Mouse (Mus musculus): ENCODE data around the gene Serpina6. TPM values are rescaled to one million over a fixed set of nuclear protein-coding genes. Genes with fewer than 3 reads are reported as not detected.

Gene Serpina6
- total RNA-seq, 1 experiment from 2014 or later, result not detected

DNA sequence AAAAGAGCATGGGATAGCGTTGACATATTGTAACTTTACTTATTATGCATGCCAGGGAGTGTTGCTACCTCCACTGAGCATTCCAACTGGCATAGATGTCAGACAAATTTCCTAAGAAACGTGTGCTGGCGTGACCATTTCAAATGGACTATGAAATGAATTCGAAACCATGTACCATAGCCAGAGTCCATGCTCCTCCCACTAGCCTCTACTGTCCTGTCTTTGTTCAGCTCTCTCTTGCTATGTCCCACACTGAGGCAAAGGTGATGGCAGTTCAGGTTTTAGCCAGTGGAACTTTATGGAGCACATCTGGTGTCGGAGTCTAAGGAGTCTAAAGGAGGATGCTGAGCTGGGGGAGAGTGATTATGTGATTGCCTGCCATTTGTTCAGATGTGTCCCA lies 3.1 kb upstream of the Serpina6 start:
- ATAC-seq (replicated peaks; ENCODE audit: insufficient number of reproducible peaks, low FRiP score, low TSS enrichment, poor library complexity, severe bottlenecking), result no peak

DNA sequence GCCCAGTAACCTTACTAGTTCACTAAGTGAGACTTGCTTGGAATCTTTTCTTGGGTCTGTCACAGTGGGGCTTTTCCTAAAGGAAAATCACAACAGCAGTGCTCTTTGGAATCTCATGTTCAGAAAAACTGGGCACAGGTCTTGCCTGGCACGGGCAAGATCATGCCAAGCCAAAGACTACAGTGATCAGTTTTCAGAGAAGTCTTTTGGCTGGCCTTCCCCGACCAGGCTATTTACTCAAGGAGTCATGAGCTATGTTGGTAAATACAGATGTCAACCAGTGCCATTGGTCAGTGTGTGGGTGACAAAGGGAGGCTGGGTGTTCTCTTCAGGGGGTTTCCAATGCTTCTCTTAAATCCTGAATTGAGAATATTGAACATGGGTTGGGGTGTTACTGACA lies 2.2 kb upstream of the Serpina6 start:
- ATAC-seq (replicated peaks; ENCODE audit: insufficient number of reproducible peaks, low FRiP score, low TSS enrichment, poor library complexity, severe bottlenecking), result no peak

DNA sequence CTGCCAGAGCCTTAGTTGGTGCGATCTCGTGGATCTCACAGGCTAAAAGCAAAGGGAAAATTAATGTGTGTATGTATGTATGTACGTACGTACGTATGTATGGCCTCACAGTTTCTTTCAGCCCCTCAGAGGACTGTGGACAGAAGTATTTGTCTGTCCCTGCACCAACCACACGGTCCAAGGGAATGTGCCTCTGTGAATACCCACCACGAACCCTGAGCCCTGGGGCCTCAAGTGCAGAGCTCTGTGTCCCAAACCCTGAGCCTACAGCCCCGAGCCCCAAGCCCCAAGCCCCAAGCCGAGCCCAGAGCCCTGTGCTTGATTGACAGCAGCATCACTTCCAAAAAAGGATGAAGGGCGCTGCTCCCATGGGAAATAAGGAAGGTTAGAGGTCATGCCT lies 979 bp upstream of the Serpina6 start:
- ATAC-seq (replicated peaks; ENCODE audit: insufficient number of reproducible peaks, low FRiP score, low TSS enrichment, poor library complexity, severe bottlenecking), result no peak

DNA sequence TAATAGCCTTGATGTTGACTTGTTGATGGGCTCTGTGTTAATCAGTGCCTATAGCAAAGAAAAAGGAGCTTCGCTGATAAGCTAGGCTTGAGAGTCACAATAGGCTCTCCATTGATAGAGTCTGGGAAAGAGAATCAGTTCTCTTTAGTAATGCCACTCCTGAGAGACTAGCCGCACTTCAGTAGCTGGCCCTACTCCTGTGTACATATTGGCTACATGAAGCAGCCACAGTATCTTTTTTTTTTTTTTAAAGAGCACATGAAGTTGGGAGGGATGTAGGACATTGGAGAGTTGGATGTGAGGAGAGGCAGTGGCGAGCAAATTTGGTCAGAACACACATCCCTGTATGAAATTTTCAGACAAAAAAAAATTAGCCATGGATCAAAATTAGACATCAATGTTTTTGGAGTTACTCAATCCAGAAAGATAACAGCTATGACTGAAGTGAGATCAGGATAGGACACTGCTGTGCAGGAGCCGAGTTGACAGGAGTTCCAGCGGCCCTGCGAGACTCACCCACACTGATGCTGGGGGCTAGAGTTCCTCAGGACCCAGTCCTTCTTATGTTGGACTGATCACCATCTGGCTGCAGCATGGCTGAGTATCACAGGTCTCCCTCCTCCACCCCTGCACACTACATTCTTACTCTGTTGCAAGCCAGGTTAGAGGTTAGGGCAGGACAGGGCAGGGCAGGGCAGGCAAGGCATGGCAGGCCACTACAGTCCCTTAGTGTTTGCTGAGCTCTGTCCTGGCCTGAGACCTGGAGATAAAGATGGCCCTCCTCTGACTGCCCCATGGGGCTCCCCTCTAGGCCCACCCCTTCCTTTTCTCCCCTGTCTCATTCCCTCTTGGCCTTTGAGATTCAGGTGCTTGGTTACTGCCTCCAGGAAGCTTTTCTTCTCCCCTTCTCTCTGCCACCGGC lies 1.6 kb downstream of the Serpina6 start:
- ATAC-seq (replicated peaks; ENCODE audit: insufficient number of reproducible peaks, low FRiP score, low TSS enrichment, poor library complexity, severe bottlenecking), result no peak

DNA sequence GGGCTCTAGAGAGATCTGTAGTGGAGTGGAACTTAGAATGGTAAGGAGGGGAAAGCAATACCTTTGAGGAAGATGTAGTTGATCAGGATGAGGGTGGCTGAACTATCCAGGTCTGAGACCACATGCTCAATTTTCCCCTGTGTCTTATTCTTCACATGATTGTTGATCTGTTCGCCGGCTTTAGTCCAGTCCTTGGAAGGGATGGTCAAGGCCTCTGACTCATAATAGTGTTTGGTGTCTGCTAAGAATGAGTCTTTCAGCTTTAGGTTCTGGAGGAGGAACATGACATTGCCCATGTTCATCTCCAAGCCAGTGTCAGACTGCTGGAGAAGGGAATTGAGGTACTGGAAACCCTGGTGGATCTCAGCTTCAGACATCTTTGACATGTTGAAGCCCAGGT lies 3.2 kb downstream of the Serpina6 start:
- no peak for ATAC-seq (replicated peaks; ENCODE audit: insufficient number of reproducible peaks, low FRiP score, low TSS enrichment, poor library complexity, severe bottlenecking)

DNA sequence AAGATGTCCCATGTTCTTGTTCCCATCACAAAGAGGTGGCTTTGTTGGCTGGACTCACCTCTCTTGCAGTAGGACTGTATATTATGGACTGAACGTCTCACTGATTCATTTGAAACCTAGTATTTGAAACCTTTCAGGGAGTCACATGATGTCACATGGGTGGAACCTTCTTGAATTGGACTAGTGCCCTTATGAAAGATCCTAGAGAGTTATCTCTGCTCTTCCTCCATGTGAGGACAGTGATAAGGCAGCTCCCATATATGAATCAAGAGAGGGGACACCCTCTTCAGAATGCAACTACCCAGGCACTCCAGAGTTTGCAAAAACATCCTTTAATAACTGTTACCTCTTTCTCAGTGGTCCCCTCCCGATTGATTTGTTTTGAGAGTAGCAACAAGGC lies 10.7 kb downstream of the Serpina6 start:
- ATAC-seq (replicated peaks; ENCODE audit: insufficient number of reproducible peaks, low FRiP score, low TSS enrichment, poor library complexity, severe bottlenecking), result no peak

DNA sequence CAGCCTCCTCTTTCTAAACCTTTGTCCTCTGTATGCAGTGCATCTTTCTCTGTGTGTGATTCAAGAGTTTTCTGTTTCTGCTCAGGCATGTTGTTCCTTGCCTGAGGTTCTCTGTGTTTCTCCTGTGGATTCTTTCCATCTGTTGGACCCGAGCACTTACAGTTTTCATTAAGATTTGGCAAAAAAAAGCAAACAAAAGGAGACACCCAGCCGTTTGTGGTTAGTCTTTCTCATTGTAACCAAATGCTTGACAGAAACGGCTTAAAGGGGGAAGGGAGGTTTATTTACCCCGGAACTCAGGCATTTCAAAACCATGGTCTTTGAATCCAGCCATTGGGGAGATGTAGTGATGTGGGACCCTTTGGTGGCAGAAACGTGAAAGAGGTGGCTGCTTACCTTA lies 12.4 kb downstream of the Serpina6 start:
- no peak for ATAC-seq (replicated peaks; ENCODE audit: insufficient number of reproducible peaks, low FRiP score, low TSS enrichment, poor library complexity, severe bottlenecking)

DNA sequence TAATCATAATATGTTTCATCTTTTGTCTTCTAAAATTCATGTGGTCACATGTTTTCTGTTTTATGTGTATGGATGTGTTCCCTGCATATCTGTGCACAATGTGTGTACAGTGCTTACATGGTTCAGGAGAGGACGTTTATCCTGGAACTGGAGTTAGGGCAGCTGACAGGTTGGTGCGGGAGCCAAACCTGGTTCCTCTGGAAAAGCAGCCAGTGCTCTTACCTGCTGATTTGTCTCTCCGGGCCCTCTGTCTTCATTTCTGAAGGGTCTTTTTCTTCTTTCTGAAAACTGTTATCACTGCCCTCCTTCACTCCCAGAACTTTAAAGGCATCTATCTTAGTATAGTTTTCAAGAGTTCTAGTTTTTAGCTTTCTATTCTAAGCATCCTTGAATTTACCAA lies 13.2 kb downstream of the Serpina6 start:
- no peak for ATAC-seq (replicated peaks; ENCODE audit: insufficient number of reproducible peaks, low FRiP score, low TSS enrichment, poor library complexity, severe bottlenecking)

DNA sequence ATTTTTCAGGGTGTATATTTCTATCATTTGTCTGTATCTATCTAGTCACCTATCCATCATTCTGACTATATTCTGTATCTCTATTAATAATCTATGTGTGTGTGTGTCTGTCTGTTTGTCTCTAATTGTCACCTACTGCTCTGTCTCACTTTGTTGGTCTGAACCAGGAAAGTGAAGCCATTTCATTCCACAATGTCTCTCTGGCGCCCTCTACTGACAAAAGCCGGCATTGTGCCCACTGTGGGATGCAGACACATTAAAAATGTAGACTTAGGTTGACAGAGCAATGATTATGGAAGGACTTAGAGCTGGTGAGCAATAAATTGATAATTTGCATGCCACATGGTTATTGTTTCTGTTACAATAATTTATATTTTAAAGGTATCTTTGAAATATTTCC lies 13.7 kb downstream of the Serpina6 start:
- ATAC-seq (replicated peaks; ENCODE audit: insufficient number of reproducible peaks, low FRiP score, low TSS enrichment, poor library complexity, severe bottlenecking), result no peak

DNA sequence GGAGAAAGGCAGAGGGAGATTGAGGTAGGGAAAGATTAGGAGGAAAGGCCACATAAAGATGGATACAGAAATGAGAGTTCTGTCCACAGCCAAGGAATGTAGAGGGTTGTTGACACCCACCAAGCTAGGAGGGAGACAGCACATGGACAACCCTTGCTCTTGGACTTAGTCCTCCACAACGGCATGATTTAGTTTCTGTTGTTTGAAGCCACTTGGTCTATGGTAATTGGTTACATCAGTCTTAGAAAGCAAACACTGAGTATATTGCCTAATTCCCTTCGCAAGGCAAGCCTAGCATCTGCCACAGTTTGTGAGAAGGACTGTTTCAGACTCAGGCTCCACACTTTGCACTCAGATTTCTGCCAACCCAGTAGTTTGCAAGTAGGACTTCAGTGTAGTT lies 21.2 kb downstream of the Serpina6 start:
- no peak for ATAC-seq (replicated peaks; ENCODE audit: insufficient number of reproducible peaks, low FRiP score, low TSS enrichment, poor library complexity, severe bottlenecking)

DNA sequence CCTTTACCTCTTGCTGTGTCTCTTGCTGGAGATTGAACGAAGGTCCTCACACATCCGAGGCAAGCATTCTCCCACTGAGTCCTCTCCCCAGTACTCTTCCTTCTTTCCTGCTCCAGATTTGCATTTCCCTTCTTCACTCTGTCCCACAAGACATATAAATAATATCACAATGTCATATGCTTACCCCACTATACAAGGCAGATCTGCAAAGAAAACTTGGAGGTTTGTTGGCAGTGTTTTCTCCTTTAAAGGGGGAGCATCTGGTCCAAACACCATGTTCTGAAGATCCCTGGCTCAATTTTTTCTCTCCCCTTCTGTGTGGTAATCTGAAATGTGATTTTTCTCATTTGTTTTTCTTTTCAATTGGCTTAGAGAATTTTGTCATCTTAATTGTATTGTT lies 22.6 kb downstream of the Serpina6 start:
- no peak for ATAC-seq (replicated peaks; ENCODE audit: insufficient number of reproducible peaks, low FRiP score, low TSS enrichment, poor library complexity, severe bottlenecking)

DNA sequence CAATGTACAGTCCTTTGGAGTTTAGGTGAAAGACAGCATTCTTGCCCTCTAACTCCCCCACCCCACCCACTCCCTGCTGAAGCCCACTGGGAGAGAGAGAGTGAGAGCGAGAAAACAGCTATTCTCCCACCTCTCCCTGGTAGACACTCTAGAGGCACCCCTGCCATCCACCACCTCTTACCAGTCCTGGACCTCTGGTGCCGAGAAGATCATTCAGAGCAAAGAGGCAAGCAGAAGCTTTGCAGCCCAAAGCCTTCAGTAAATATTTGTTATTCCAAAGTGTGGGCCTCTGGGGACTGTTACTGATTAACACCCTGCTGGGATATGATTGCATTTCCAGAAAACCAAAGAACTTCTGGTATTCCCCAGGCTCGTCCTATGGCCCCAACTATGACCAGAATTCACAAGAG lies 25.8 kb downstream of the Serpina6 start, which contains the start of gene Serpina10:
Serpina10 (minus strand) TSS at position 242 of the 410 bp plus-strand sequence.
- no peak for ATAC-seq (replicated peaks; ENCODE audit: insufficient number of reproducible peaks, low FRiP score, low TSS enrichment, poor library complexity, severe bottlenecking)

DNA sequence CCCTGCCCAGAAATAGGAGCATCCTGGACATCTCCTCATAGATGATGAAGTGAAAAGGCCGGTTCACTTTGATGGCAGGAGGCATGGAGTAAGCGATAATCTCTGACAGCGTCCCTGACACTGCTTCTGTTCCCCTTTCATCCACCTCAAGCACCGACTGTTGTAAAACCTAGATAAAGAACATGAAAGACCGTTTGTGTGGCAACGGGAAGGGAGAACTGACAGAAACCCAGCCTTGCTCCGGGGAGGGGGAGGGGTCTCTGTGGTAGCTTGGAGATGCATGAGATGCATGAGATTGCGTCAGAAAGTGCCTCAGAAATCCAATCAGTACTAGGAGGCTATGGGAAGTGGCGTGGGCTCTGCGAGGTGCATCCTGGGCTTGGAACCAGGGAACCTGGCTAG lies 40.2 kb downstream of the Serpina6 start:
- no peak for ATAC-seq (replicated peaks; ENCODE audit: insufficient number of reproducible peaks, low FRiP score, low TSS enrichment, poor library complexity, severe bottlenecking)

DNA sequence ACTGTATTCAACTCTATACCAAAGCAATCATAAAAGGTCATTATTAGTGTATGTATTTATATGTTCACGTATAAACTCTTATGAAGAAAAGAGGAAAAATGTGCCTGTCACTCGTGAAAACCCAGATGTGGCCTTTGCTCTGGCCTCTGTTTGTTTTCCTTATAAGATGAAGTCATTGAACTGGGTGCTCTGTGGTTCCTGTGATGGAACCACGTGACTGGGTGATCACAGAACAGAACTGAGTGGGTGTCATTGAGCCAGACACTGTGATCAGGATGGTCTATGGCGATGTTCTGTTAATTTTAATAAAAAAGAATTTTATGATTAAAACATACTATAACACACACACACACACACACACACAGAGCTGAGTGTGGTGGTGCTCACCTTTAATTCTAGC lies 41.3 kb downstream of the Serpina6 start:
- ATAC-seq (replicated peaks; ENCODE audit: insufficient number of reproducible peaks, low FRiP score, low TSS enrichment, poor library complexity, severe bottlenecking), result no peak

DNA sequence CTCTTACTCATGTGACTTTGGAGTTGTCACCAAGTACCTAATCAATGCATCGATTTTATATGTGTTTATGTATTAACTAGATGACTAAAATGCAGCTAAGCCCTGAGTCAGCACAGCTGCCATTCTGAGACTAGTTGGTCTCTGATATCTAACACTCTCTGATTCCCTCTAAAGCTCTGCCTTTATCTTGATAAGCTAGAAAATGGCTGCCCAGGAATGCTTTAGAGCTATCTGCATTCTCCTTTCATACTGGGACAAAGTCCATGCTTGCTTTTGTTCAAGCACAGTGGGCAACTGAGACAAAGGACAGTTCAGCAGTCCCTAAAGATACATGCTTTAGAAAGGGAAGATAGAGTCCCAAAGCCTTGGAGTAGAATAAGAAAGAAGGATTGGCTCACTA lies 41.9 kb downstream of the Serpina6 start:
- no peak for ATAC-seq (replicated peaks; ENCODE audit: insufficient number of reproducible peaks, low FRiP score, low TSS enrichment, poor library complexity, severe bottlenecking)

DNA sequence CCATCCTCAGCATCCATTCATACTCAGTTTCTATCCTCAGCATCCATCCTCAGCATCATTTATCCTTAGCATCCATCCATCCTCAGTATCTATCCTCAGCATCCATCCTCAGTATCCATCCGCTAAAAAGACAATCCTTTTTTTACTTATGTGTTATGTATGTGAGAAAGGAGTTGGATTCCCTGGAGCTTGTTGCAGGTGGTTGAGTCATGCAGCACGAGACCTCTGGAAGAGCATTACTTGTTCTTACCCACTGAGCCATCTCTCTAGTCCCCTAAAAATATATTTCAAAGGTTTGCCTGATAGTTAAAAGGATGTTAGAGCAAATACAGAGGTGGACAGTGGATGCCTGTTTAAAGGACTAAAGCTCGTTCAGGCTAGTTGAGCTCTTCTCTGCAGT lies 55.2 kb downstream of the Serpina6 start:
- ATAC-seq (replicated peaks; ENCODE audit: insufficient number of reproducible peaks, low FRiP score, low TSS enrichment, poor library complexity, severe bottlenecking), result no peak

DNA sequence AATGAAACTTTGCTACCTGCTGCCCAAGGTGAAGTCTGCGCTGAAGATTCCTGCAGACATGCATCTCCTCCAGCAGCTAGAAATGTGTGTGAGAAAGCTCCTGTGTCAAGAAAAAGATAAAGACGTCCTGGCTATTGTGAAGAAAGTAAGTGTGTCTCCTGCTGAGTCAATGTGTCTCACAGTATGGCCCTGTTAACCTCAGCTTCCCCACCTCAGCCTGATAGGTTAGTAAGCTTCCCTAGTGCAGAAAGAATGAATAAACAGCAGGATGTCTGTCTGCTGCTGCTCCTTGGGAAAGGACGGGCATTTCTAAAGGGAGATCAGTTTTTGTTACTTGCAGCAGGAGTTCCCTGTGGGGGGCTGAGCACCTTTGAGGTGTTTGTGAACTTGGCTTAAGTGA lies 56.6 kb downstream of the Serpina6 start:
- ATAC-seq (replicated peaks; ENCODE audit: insufficient number of reproducible peaks, low FRiP score, low TSS enrichment, poor library complexity, severe bottlenecking), result no peak

DNA sequence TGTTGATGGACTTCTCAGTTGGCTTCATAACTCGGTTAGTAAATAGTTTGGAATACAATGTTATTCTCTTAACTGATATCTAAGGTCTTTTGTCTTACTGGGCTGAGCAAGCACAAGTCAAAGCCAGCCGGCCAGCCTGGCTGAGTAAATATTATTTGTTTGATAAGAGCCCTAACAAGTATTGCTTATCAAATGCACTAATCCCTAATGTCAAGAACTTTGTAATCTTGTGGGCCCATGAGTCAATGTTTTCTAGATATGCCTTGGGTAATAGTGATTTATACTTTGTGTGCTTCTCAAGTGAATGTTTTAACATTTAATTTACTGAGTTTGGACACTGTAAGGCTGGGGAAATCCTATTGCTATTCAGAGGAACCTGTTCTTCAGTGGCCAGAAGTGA lies 58.6 kb downstream of the Serpina6 start:
- ATAC-seq (replicated peaks; ENCODE audit: insufficient number of reproducible peaks, low FRiP score, low TSS enrichment, poor library complexity, severe bottlenecking), result no peak
